Mouse (Mus musculus) C2C12 (cell line): ENCODE measurements around the gene Tmtc2. TPM values are rescaled to one million over a fixed set of nuclear protein-coding genes. Genes with fewer than 3 reads are reported as not detected.

ENCODE experiments used
- H3K27me3 ChIP-seq: one replicate; pipeline ENCODE4 v1.6.1; 2011; ENCODE audit not compliant: control insufficient read depth, insufficient read depth, insufficient read length
- H3K36me3 ChIP-seq: one replicate; pipeline ENCODE4 v1.6.1; 2011; ENCODE audit not compliant: control insufficient read depth, insufficient read depth
- H3K4me3 ChIP-seq: one replicate; pipeline ENCODE4 v1.5.1; 2011; ENCODE audit warnings: mild to moderate bottlenecking, control low read depth; ENCODE audit not compliant: poor library complexity, insufficient read depth, severe bottlenecking
- H3K79me2 ChIP-seq: one replicate; pipeline ENCODE4 v1.6.1; 2011; ENCODE audit not compliant: control insufficient read depth, insufficient read depth
- H3K79me3 ChIP-seq: one replicate; pipeline ENCODE4 v1.6.1; 2011; ENCODE audit warnings: low read depth, control low read depth
- H3ac ChIP-seq: one replicate; pipeline ENCODE3; 2011; ENCODE audit warnings: low read depth; ENCODE audit not compliant: control insufficient read depth, insufficient read length
- CEBPB ChIP-seq: IDR thresholded peaks from one replicate; pipeline ENCODE4 v1.6.1; 2011; ENCODE audit warnings: low read depth, mild to moderate bottlenecking, control low read depth, moderate library complexity
- CTCF ChIP-seq: IDR thresholded peaks from one replicate; pipeline ENCODE4 v1.5.1; 2011; ENCODE audit not compliant: control insufficient read depth, insufficient read depth, insufficient read length
- FOSL1 ChIP-seq: IDR thresholded peaks from one replicate; pipeline ENCODE4 v1.8.0; 2011; ENCODE audit warnings: mild to moderate bottlenecking, low read length; ENCODE audit not compliant: poor library complexity, insufficient read depth, severe bottlenecking
- MAX ChIP-seq: IDR thresholded peaks from one replicate; pipeline ENCODE4 v1.6.1; 2011; ENCODE audit warnings: mild to moderate bottlenecking, control low read depth
- MYOD1 ChIP-seq: IDR thresholded peaks from one replicate; pipeline ENCODE4 v1.6.1; 2011; ENCODE audit warnings: low read depth; ENCODE audit not compliant: control insufficient read depth, insufficient read length
- MYOG ChIP-seq: IDR thresholded peaks from one replicate; pipeline ENCODE4 v1.6.1; 2011; ENCODE audit not compliant: control insufficient read depth, insufficient read length; ENCODE audit errors: extremely low read depth
- USF1 ChIP-seq: IDR thresholded peaks from one replicate; pipeline ENCODE4 v1.6.1; 2011; ENCODE audit warnings: low read depth, mild to moderate bottlenecking, control low read depth, moderate library complexity
- polyA plus RNA-seq: library from polyadenylated mRNA; unstranded; fragments of >200 nt; fragmentation: generic; extraction: Trizol; gene quantifications from one replicate; pipeline ENCODE4 v1.2.1, GENCODE M21; 2012; ENCODE audit warnings: missing spikeins

Gene Tmtc2
- polyA plus RNA-seq, 1 experiment = 0.25 TPM

GRCm38 (mm10) chr10:105373265-105373664 is 201.0 kb downstream of the Tmtc2 start:
- Histone ChIP-seq H3K27me3 (no peaks in the 10 kb centered on the region), H3ac (no peak overlapping the region), H3K79me2 (no peaks in the 10 kb centered on the region), H3K4me3 (no peak overlapping the region), H3K36me3 (no peaks in the 10 kb centered on the region), H3K79me3 (no peaks in the 10 kb centered on the region)
- no peak for TF ChIP-seq MYOG
- TF ChIP-seq FOSL1 = no peak
- TF ChIP-seq CEBPB = no peak
- TF ChIP-seq USF1 = no peak
- no peak for TF ChIP-seq MYOD1
- TF ChIP-seq MAX = no peak
- no peak for TF ChIP-seq CTCF

DNA sequence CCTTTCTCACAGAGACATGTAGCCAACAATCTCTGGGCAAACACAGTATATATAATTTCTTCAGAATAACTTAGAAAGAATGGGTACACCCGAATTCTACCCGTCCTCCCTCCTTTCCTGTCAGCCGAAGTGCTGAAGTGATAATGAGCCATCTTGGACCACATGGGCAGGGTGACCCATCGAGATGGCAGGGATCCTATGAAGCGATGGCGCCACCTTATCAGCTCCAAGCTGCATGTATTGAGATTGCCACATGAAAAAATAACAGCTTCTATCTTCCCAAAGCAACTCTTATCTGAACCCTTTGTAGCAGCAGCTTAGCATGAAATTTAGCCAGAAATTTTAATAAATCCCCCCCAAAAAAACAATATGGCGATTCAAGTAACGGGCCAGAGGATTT is 206.0 kb downstream of the Tmtc2 start:
- Histone ChIP-seq H3K36me3 (no peaks in the 10 kb centered on the region), H3K79me2 (no peaks in the 10 kb centered on the region), H3K79me3 (no peaks in the 10 kb centered on the region), H3K27me3 (no peaks in the 10 kb centered on the region), H3ac (no peak overlapping the region), H3K4me3 (no peak overlapping the region)
- TF ChIP-seq MYOG (no peak), USF1 (no peak), CTCF (no peak), FOSL1 (no peak), MAX (no peak), MYOD1 (no peak), CEBPB (no peak)

DNA sequence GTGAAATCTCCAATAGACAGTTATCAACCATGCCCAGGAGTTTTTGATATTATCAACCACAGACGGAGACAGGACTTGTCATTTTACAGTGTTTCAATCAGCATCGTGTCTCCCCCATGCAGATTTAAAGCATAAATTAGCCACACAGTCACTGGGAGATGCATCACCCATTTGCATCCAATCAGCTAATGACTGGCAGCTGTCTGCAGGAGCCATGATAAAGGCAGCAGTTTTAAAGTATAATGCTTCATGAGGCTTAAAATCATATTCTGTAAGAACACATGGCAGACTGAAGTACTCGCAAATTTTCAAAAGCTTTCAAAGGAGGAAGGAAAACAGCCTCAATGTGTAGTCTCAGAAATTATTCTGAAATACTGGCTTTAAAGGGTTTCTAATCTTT is 209.8 kb downstream of the Tmtc2 start:
- H3K36me3 ChIP-seq = no peaks in the 10 kb centered on the region
- H3K79me2 ChIP-seq = no peaks in the 10 kb centered on the region
- H3K4me3 ChIP-seq = no peak overlapping the region
- H3K27me3 ChIP-seq = no peaks in the 10 kb centered on the region
- no peaks in the 10 kb centered on the region for H3K79me3 ChIP-seq
- TF ChIP-seq CEBPB (no peak), MYOG (no peak), MAX (no peak), USF1 (no peak), MYOD1 (no peak), FOSL1 (no peak), CTCF (no peak)
- no peak overlapping the region for H3ac ChIP-seq

GRCm38 (mm10) chr10:105350301-105350700 is 223.9 kb downstream of the Tmtc2 start:
- Histone ChIP-seq H3K79me3 (no peaks in the 10 kb centered on the region), H3K4me3 (no peak overlapping the region), H3K79me2 (no peaks in the 10 kb centered on the region), H3K36me3 (no peaks in the 10 kb centered on the region), H3ac (no peak overlapping the region), H3K27me3 (no peaks in the 10 kb centered on the region)
- TF ChIP-seq MYOD1 = no peak
- TF ChIP-seq FOSL1 = no peak
- TF ChIP-seq USF1 = no peak

DNA sequence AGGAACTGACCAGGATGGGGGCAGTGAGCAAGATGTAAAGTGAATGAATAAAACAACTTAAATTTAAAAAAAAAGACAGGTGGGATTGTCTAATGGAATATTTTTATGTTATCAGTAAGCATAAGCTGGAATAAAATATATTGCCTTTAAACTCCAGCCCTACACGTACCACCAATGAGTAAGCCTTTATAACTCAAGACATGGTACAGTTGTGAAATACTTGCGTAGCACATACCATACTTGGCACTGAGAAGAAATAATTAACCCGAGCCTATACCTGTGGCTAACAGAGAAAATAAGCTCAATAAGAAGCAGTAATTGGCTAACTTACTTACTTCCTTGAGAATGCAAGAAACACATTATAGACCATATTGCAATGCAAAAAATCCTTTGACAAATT is 228.3 kb downstream of the Tmtc2 start:
- H3K79me2 ChIP-seq = no peaks in the 10 kb centered on the region
- no peak overlapping the region for H3ac ChIP-seq
- H3K4me3 ChIP-seq = no peak overlapping the region
- H3K79me3 ChIP-seq = no peaks in the 10 kb centered on the region
- TF ChIP-seq CEBPB (no peak), USF1 (no peak), CTCF (no peak)
- H3K36me3 ChIP-seq = no peaks in the 10 kb centered on the region
- H3K27me3 ChIP-seq = no peaks in the 10 kb centered on the region

DNA sequence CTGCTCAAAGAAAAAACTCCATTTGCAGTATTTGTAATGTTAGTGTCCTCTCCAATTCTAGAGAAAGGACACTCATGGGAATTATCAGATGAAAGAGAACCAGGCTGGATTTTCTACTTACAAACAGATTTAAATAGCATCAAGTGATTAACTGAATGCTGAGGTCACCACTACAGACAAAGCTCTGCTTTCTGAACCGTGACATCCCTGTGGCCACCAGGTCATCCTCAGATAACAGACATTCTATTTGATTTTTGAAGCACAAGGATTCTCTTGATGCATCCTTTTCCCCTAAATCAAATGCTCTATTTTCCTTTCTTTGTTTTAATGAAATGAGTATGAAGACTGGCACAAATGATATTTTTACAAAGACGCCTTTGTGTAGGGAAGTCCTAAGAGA is 241.4 kb downstream of the Tmtc2 start:
- TF ChIP-seq USF1 = no peak
- no peak for TF ChIP-seq MYOD1
- TF ChIP-seq MYOG = no peak
- no peak for TF ChIP-seq FOSL1
- TF ChIP-seq MAX = no peak
- no peak for TF ChIP-seq CEBPB
- no peak for TF ChIP-seq CTCF

More for the DNA sequence above, 241.4 kb downstream of the Tmtc2 start:
- Histone ChIP-seq H3K36me3 (no peaks in the 10 kb centered on the region), H3ac (no peak overlapping the region), H3K79me3 (no peaks in the 10 kb centered on the region), H3K27me3 (no peaks in the 10 kb centered on the region), H3K79me2 (no peaks in the 10 kb centered on the region), H3K4me3 (no peak overlapping the region)
